Mouse (Mus musculus) cortical plate, adult 2 months (tissue): Measurements from ENCODE around the gene Tppp3. TPM values are rescaled to one million over a fixed set of nuclear protein-coding genes. Genes with fewer than 3 reads are reported as not detected.

Experiments
- H3K27ac ChIP-seq: fragments of 200-500 bp; 2 replicates; pipeline ENCODE4 v1.5.1; 2012; ENCODE audit warnings: low read length, control low read depth, inconsistent platforms; ENCODE audit not compliant: insufficient read depth
- H3K4me1 ChIP-seq: fragments of 200-500 bp; 2 replicates; pipeline ENCODE4 v1.6.1; 2011; ENCODE audit warnings: low read length; ENCODE audit not compliant: control insufficient read depth, insufficient read depth
- H3K4me3 ChIP-seq: fragments of 200-500 bp; 2 replicates; pipeline ENCODE4 v1.5.1; 2011; ENCODE audit warnings: mild to moderate bottlenecking, low read length, control low read depth; ENCODE audit not compliant: insufficient read depth
- CTCF ChIP-seq: fragments of 200-500 bp; IDR thresholded peaks from 2 replicates; pipeline ENCODE4 v1.5.1; 2011; ENCODE audit warnings: mild to moderate bottlenecking, control low read depth, low read length; ENCODE audit not compliant: insufficient read depth; ENCODE audit errors: extremely low read depth
- POLR2A ChIP-seq: fragments of 200-500 bp; IDR thresholded peaks from 2 replicates; pipeline ENCODE4 v1.6.1; 2011; ENCODE audit warnings: mild to moderate bottlenecking, low read length, control low read depth; ENCODE audit not compliant: insufficient read depth; ENCODE audit errors: extremely low read depth
- polyA plus RNA-seq: library from polyadenylated mRNA; depleted of rRNA; stranded (reverse); fragments of >200 nt; gene quantifications from 2 replicates; pipeline ENCODE4 v1.2.3, GENCODE M21; 2012

The Tppp3 gene
- polyA plus RNA-seq, 1 experiment: 93.2 TPM

DNA sequence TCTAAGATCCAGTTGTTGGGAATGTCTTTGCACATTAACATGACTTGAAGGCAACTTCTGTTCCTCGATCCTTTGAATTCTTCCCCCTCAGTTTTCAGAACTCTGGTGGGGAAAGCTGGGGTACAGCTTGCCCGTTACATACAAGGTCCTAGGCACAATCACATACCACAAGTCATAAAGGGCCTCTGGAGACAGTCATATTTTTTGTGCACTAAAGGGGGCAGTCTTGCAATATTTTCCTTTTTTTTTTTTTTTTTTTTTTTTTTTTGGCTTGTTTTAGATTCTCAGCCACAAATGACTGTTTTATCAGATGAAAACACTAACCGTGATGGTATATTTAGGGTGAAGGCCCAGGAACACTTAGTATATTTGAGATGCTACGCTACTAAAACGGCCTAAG lies 18.0 kb downstream of the Tppp3 start:
- Histone ChIP-seq H3K4me1 (no peaks in the 10 kb centered on the region), H3K4me3 (no peak overlapping the region), H3K27ac (no peak overlapping the region)
- TF ChIP-seq POLR2A (no peak), CTCF (no peak)

DNA sequence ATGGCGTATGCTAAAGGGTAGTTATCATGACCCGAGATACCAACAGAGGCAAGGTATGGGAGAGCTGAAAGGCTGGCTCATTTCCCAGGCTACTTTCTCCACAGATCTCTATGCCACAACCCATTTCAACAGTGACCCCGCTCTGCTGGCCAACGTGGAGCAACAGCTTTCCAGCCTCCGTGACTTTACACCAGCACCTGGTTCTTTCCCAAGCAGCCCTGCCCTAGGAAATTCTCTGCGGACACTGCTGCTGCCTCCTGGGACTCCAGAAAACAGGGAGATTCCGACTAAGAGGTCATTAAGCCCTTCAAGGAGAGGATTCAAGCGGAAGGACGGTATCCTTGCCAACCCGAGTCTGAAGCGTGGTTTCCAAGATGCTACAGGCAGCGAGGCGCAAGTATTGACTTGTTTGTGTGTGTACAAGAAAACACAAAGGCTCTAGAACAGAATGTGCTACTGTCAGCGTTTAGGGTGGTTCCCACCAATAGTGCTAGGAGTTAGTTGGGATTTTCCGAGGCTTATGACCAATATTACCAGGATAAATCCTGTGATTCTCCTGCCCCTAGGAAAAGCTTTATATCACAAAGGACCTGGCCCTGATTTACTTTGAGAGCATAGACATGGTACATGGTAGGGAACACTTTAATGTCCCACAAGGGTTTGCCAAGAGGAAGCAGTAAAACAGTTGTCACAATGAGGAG lies 19.3 kb downstream of the Tppp3 start:
- H3K4me1 ChIP-seq: no peaks in the 10 kb centered on the region
- H3K4me3 ChIP-seq: no peak overlapping the region
- H3K27ac ChIP-seq: no peak overlapping the region
- TF ChIP-seq POLR2A: no peak
- TF ChIP-seq CTCF: no peak

DNA sequence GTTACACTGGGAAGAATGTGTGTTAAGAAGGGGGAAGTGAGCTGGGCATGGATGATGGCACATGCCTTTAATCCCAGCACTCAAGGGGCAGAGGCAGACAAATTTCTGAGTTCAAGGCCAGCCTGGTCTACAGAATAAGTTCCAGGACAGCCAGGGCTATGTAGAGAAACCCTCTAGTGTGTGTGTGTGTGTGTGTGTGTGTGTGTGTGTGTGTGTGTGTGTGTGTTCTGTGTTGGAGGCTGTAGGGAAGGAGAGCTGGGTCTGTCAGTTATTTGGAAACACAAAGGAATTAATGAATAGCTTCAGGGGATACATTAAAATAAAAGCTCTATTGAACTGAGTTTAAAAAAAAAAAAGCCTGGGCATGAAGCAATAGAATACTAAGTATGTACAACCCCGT lies 20.3 kb downstream of the Tppp3 start:
- no peak overlapping the region for H3K27ac ChIP-seq
- TF ChIP-seq POLR2A (no peak), CTCF (no peak)
- H3K4me3 ChIP-seq: no peak overlapping the region
- peaks cover 2% of the 10 kb centered on the region; the same call in 1 of the 2 replicates for H3K4me1 ChIP-seq

DNA sequence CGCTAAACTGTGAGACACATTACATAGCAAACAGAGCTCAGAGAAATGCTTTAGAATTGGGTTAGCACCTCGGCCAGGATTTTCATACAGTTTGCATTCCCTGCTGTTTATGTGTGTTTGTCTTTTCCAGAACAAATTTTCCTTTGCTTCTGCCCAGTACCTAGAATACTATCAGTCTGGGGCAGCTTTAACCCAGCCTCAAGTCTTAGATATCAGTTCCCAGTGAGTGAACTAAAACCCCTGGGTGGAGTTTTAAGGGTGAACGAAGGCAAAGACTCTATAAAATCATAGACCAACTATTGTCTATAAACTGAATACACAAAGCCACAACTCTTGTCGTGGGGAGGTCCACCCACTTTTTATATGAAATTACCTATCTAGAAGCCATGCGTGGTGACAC lies 22.7 kb downstream of the Tppp3 start:
- no peak for TF ChIP-seq POLR2A
- TF ChIP-seq CTCF: no peak
- Histone ChIP-seq H3K4me1 (peaks cover 6% of the 10 kb centered on the region), H3K4me3 (no peak overlapping the region), H3K27ac (no peak overlapping the region)

DNA sequence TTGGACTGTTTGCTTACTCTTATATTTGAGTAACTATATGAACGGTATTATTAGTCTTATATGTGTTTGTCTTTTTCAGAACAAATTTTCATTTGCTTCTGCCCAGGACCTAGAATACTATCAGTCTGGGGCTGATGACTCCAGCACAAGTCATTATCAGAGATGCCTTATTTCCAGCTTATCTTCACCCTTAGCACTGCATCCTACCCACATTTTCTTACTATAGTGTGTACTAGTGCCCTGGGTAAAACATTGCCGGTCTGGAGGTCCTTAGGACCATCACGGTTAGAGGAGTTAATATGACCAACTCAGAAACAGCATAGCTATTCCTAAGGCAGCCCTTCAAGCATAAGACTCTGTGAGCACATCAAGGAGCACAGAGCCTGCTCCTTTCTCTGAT lies 23.1 kb downstream of the Tppp3 start:
- Histone ChIP-seq H3K4me1 (peaks cover 6% of the 10 kb centered on the region), H3K4me3 (no peak overlapping the region), H3K27ac (no peak overlapping the region)
- TF ChIP-seq CTCF: no peak
- TF ChIP-seq POLR2A: no peak

DNA sequence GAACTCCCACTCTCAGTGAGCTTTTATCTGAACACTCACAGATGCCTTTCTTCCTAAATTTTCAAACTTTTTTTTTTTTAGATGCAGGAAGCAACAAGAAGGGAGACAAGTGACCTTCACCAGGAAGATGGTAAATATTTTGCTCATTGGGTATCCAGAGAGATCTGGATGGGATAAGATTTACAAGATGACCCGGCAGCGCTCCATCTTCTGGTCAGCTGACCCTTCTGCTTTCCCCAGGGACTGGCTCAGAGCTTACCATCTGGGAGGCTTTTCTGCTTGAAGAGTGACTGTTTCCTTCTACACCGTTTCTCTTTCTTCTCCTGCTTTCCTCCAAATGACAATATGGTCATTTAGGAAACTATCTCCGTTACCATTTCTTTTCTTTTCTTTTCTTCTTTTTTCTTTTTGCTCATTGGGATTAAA lies 25.2 kb downstream of the Tppp3 start:
- H3K4me1 ChIP-seq: peaks cover 6% of the 10 kb centered on the region
- TF ChIP-seq POLR2A (no peak), CTCF (no peak)
- no peak overlapping the region; the same call in 1 of the 2 replicates for H3K27ac ChIP-seq
- H3K4me3 ChIP-seq: no peak overlapping the region

DNA sequence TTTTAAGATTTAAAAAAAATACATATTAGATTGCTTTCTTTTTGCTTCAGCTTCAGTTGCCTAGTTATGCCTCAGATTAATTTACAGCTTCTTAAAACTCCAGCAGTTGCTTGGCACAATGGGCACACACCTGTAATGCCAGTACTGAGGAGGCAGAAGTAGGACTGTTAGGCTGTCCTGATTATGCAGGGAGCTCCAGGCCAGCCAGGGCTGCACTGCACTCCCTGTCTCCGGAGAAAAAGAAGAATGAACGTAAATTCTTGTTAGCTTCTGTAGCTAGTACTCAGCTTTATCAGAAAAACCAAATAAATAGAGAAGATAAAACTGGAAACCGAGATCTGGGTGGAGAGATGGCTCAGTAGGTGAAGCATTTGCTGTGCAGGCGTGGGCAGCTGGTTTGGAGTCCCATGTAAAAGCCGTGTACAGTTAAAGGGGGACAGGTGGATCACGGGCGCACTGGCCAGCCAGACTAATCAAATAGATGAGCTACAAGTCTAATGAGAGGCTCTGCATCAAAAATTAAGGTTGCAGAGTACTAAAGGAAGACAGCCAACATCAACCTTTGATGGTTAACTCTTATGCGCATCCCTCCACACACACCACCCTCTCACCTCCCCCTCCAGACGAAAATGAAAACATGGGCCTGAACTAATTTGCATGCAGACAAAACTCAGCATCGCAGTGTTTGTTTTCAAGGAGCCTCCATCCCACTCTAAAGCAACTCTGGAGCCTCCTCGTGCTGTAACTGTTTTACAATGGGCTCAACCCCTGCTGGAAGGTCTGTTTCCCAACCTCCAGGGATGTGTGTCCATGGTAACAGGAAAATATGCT lies 25.8 kb downstream of the Tppp3 start:
- Histone ChIP-seq H3K4me1 (peaks cover 6% of the 10 kb centered on the region), H3K27ac (no peak overlapping the region), H3K4me3 (no peak overlapping the region)
- TF ChIP-seq CTCF (no peak), POLR2A (no peak)

DNA sequence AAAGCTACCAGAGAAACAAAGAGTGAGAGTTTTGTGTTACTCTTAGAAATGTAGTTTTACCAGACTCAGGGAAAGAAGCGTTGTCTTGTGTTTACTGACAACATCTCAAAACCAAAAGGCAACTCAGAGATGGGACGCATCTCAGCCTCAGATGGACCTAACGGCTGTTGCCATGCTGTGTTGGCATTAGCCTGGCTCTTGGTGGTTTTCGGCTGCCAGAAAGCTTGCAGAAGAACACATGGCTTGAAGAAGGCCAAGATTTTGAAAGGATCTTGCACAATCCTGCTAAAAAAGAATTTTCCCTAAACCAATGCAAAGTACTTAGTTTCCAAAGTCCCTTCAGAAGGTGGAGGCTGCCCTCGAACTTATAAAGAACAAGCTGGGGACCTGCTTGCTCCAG lies 28.7 kb downstream of the Tppp3 start:
- Histone ChIP-seq H3K27ac (no peak overlapping the region), H3K4me1 (peaks cover 6% of the 10 kb centered on the region), H3K4me3 (no peak overlapping the region)
- TF ChIP-seq CTCF (no peak), POLR2A (no peak)

DNA sequence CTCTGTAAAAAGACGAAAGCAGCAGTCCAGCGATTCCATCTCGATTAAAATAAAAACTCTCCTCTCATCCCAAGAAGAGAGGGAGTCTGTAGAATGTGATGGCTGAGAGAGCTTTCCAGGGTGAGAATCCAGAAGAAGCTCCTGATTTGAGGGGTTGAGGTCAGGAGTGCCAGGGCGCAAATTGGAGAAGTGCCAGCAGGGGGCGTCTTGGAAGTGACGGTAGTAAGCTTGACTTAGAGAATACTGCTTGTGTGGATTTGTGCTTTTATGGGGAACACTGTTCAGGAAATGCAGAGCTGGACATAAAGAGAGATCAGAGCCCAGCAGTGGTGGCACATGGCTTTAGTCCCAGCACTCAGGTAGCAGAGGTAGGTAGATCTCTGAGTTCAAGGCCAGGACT lies 29.9 kb downstream of the Tppp3 start:
- Histone ChIP-seq H3K4me1 (peaks cover 6% of the 10 kb centered on the region), H3K27ac (no peak overlapping the region), H3K4me3 (no peak overlapping the region)
- TF ChIP-seq CTCF (0 out of 2 replicates have a peak, but pooled peaks have one; percentile 2), POLR2A (no peak)

DNA sequence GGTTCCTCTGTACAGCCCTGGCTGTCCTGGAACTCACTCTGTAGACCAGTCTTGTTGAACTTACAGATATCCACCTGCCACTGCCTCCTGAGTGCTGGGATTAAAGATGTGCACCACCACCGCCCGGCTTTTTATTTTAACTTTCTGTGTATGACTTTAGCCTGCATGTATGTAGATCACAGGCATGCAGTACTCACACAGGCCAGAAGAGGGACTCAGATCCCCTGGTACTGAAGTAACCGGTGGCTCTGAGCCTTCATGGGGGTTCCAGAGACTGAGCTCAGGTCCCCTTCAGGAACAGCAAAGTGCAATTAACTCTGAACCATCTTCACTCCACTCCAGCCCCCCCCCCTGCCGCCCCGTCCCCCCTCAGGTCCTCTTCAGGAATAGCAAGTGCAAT lies 32.5 kb downstream of the Tppp3 start:
- Histone ChIP-seq H3K4me3 (no peak overlapping the region), H3K27ac (no peak overlapping the region), H3K4me1 (no peaks in the 10 kb centered on the region)
- TF ChIP-seq POLR2A: no peak
- TF ChIP-seq CTCF: 0 out of 2 replicates have a peak, but pooled peaks have one; percentile 18
